Mouse (Mus musculus): ENCODE measurements around the gene Fam222a.

Gene Fam222a

GRCm38 (mm10) chr5:114661029-114661428 lies 93.2 kb downstream of the Fam222a start:
- DNase-seq = no peak
